Mouse (Mus musculus): ENCODE data around the gene Tesk1. TPM values are rescaled to one million over a fixed set of nuclear protein-coding genes. Genes with fewer than 3 reads are reported as not detected.

The Tesk1 gene
- polyA plus RNA-seq, 1 experiment = 935 TPM

GRCm38 (mm10) chr4:43425648-43426380 lies 15.9 kb upstream of the Tesk1 start:
- no peaks in the 10 kb centered on the region for H3K27me3 ChIP-seq (ENCODE audit: control insufficient read depth, insufficient read depth, low read length)
- H3K4me1 ChIP-seq (ENCODE audit: control insufficient read depth, insufficient read depth, low read length) = peaks cover 27% of the 10 kb centered on the region
- H3K36me3 ChIP-seq (ENCODE audit: control insufficient read depth, insufficient read depth, low read length) = no peaks in the 10 kb centered on the region; the same call in 1 of the 2 replicates
- no peak overlapping the region for H3K4me3 ChIP-seq (ENCODE audit: control insufficient read depth, low read depth, low read length)
- TF ChIP-seq POLR2A (IDR thresholded peaks at IDR 0.05; ENCODE audit: control insufficient read depth, low read depth, low read length) = no peak
- no peak for TF ChIP-seq CTCF (IDR thresholded peaks at IDR 0.05; ENCODE audit: control insufficient read depth, insufficient read depth, insufficient replicate concordance, low read depth, low read length)
- H3K27ac ChIP-seq (ENCODE audit: control insufficient read depth, insufficient read depth, low read depth, low read length) = no peak overlapping the region

GRCm38 (mm10) chr4:43426487-43426886 lies 15.3 kb upstream of the Tesk1 start:
- no peaks in the 10 kb centered on the region; the same call in 1 of the 2 replicates for H3K36me3 ChIP-seq (ENCODE audit: control insufficient read depth, insufficient read depth, low read length)
- no peaks in the 10 kb centered on the region for H3K27me3 ChIP-seq (ENCODE audit: control insufficient read depth, insufficient read depth, low read length)

GRCm38 (mm10) chr4:43427501-43428179 lies 14.1 kb upstream of the Tesk1 start:
- H3K4me3 ChIP-seq (ENCODE audit: control insufficient read depth, low read depth, low read length) = no peak overlapping the region

More at GRCm38 (mm10) chr4:43426487-43426886, 15.3 kb upstream of the Tesk1 start:
- peaks cover 27% of the 10 kb centered on the region for H3K4me1 ChIP-seq (ENCODE audit: control insufficient read depth, insufficient read depth, low read length)
- H3K27ac ChIP-seq (ENCODE audit: control insufficient read depth, insufficient read depth, low read depth, low read length) = no peak overlapping the region
- TF ChIP-seq POLR2A (IDR thresholded peaks at IDR 0.05; ENCODE audit: control insufficient read depth, low read depth, low read length) (no peak), CTCF (IDR thresholded peaks at IDR 0.05; ENCODE audit: control insufficient read depth, insufficient read depth, insufficient replicate concordance, low read depth, low read length) (no peak)
- no peak overlapping the region for H3K4me3 ChIP-seq (ENCODE audit: control insufficient read depth, low read depth, low read length)

GRCm38 (mm10) chr4:43428180-43428861 lies 13.4 kb upstream of the Tesk1 start:
- Histone ChIP-seq H3K36me3 (ENCODE audit: control insufficient read depth, insufficient read depth, low read length) (no peaks in the 10 kb centered on the region), H3K4me3 (ENCODE audit: control insufficient read depth, low read depth, low read length) (no peak overlapping the region), H3K27ac (ENCODE audit: control insufficient read depth, insufficient read depth, low read depth, low read length) (no peak overlapping the region), H3K4me1 (ENCODE audit: control insufficient read depth, insufficient read depth, low read length) (peaks cover 27% of the 10 kb centered on the region), H3K27me3 (ENCODE audit: control insufficient read depth, insufficient read depth, low read length) (no peaks in the 10 kb centered on the region)
- TF ChIP-seq POLR2A (IDR thresholded peaks at IDR 0.05; ENCODE audit: control insufficient read depth, low read depth, low read length) = no peak
- no peak for TF ChIP-seq CTCF (IDR thresholded peaks at IDR 0.05; ENCODE audit: control insufficient read depth, insufficient read depth, insufficient replicate concordance, low read depth, low read length)

More at GRCm38 (mm10) chr4:43427501-43428179, 14.1 kb upstream of the Tesk1 start:
- Histone ChIP-seq H3K36me3 (ENCODE audit: control insufficient read depth, insufficient read depth, low read length) (no peaks in the 10 kb centered on the region), H3K27me3 (ENCODE audit: control insufficient read depth, insufficient read depth, low read length) (no peaks in the 10 kb centered on the region), H3K27ac (ENCODE audit: control insufficient read depth, insufficient read depth, low read depth, low read length) (no peak overlapping the region), H3K4me1 (ENCODE audit: control insufficient read depth, insufficient read depth, low read length) (peaks cover 27% of the 10 kb centered on the region)
- TF ChIP-seq CTCF (IDR thresholded peaks at IDR 0.05; ENCODE audit: control insufficient read depth, insufficient read depth, insufficient replicate concordance, low read depth, low read length) (no peak), POLR2A (IDR thresholded peaks at IDR 0.05; ENCODE audit: control insufficient read depth, low read depth, low read length) (no peak)

- H3K4me3 ChIP-seq (ENCODE audit: control insufficient read depth, low read depth, low read length) = no peak within 1 kb of the TSS
- H3K27ac ChIP-seq (ENCODE audit: control insufficient read depth, insufficient read depth, low read depth, low read length) = no peak within 1 kb of the TSS
Observed at GRCm38 (mm10) chr4:43428946-43429345, 12.8 kb upstream of the Tesk1 start, which contains the start of gene Fam166b. Gene Fam166b (minus strand): TSS chr4:43429134.

GRCm38 (mm10) chr4:43431690-43432089 lies 10.0 kb upstream of the Tesk1 start:
- H3K36me3 ChIP-seq (ENCODE audit: control insufficient read depth, insufficient read depth, low read length) = no peaks in the 10 kb centered on the region
- no peak overlapping the region for H3K27ac ChIP-seq (ENCODE audit: control insufficient read depth, insufficient read depth, low read depth, low read length)
- H3K4me3 ChIP-seq (ENCODE audit: control insufficient read depth, low read depth, low read length) = no peak overlapping the region
- peaks cover 12% of the 10 kb centered on the region for H3K4me1 ChIP-seq (ENCODE audit: control insufficient read depth, insufficient read depth, low read length)
- TF ChIP-seq CTCF (IDR thresholded peaks at IDR 0.05; ENCODE audit: control insufficient read depth, insufficient read depth, insufficient replicate concordance, low read depth, low read length) (peak; percentile 40; the same call in 1 of the 2 replicates), POLR2A (IDR thresholded peaks at IDR 0.05; ENCODE audit: control insufficient read depth, low read depth, low read length) (no peak)
- no peaks in the 10 kb centered on the region for H3K27me3 ChIP-seq (ENCODE audit: control insufficient read depth, insufficient read depth, low read length)

More at GRCm38 (mm10) chr4:43428946-43429345, 12.8 kb upstream of the Tesk1 start, which contains the start of gene Fam166b:
- H3K27me3 ChIP-seq (ENCODE audit: control insufficient read depth, insufficient read depth, low read length) = no peaks in the 10 kb centered on the region
- H3K4me1 ChIP-seq (ENCODE audit: control insufficient read depth, insufficient read depth, low read length) = peaks cover 27% of the 10 kb centered on the region
- H3K36me3 ChIP-seq (ENCODE audit: control insufficient read depth, insufficient read depth, low read length) = no peaks in the 10 kb centered on the region
- no peak for TF ChIP-seq CTCF (IDR thresholded peaks at IDR 0.05; ENCODE audit: control insufficient read depth, insufficient read depth, insufficient replicate concordance, low read depth, low read length)
- TF ChIP-seq POLR2A (IDR thresholded peaks at IDR 0.05; ENCODE audit: control insufficient read depth, low read depth, low read length) = no peak

- no peak for TF ChIP-seq CTCF (IDR thresholded peaks at IDR 0.05; ENCODE audit: control insufficient read depth, insufficient read depth, insufficient replicate concordance, low read depth, low read length)
- no peak for TF ChIP-seq POLR2A (IDR thresholded peaks at IDR 0.05; ENCODE audit: control insufficient read depth, low read depth, low read length)
- H3K4me3 ChIP-seq (ENCODE audit: control insufficient read depth, low read depth, low read length) = no peak overlapping the region
- peaks cover 5% of the 10 kb centered on the region for H3K4me1 ChIP-seq (ENCODE audit: control insufficient read depth, insufficient read depth, low read length)
- H3K36me3 ChIP-seq (ENCODE audit: control insufficient read depth, insufficient read depth, low read length) = no peaks in the 10 kb centered on the region
- H3K27ac ChIP-seq (ENCODE audit: control insufficient read depth, insufficient read depth, low read depth, low read length) = no peak overlapping the region
- H3K27me3 ChIP-seq (ENCODE audit: control insufficient read depth, insufficient read depth, low read length) = no peaks in the 10 kb centered on the region
Observed at GRCm38 (mm10) chr4:43432832-43433231, 8.9 kb upstream of the Tesk1 start.

Measured in testis, adult 2 months (tissue).